Mouse (Mus musculus) stomach, postnatal 0 days (tissue): ENCODE results near the gene Kif14. TPM values are rescaled to one million over a fixed set of nuclear protein-coding genes. Genes with fewer than 3 reads are reported as not detected.
"Not testable (repeated sequence)": the region's sequence is repeated elsewhere in the genome, so short reads cannot be mapped to it uniquely, and the experiment has no call there.

ENCODE experiments used
- ATAC-seq: fragments of 200-750 bp; cut with Nextera tagmentation; 2 replicates; pipeline ENCODE4 v1.8.0; 2017; ENCODE audit not compliant: low FRiP score, low TSS enrichment
- DNase-seq: peaks from one replicate; pipeline ENCODE4 v3.0.0-alpha.2; 2016; ENCODE audit warnings: low spot score
- H3K27ac ChIP-seq: fragments of 300-500 bp; sonication (generic); replicated peaks from 2 replicates; pipeline ENCODE4 v1.5.1; 2014; ENCODE audit warnings: mild to moderate bottlenecking, control low read depth
- H3K27me3 ChIP-seq: fragments of 300-500 bp; sonication (generic); 2 replicates; pipeline ENCODE4 v1.6.1; 2014; ENCODE audit warnings: low read length; ENCODE audit not compliant: control insufficient read depth, insufficient read depth
- H3K36me3 ChIP-seq: fragments of 300-500 bp; sonication (generic); 2 replicates; pipeline ENCODE4 v1.6.1; 2014; ENCODE audit warnings: low read length, mixed read lengths; ENCODE audit not compliant: control insufficient read depth, insufficient read depth
- H3K4me1 ChIP-seq: fragments of 300-500 bp; sonication (generic); replicated peaks from 2 replicates; pipeline ENCODE4 v1.6.1; 2014; ENCODE audit warnings: antibody characterized with exemption; ENCODE audit not compliant: control insufficient read depth, insufficient read depth
- H3K4me2 ChIP-seq: fragments of 300-500 bp; sonication (generic); replicated peaks from 2 replicates; pipeline ENCODE4 v1.6.1; 2014; ENCODE audit warnings: low read depth, mild to moderate bottlenecking, control low read depth, moderate library complexity
- H3K4me3 ChIP-seq: fragments of 300-500 bp; sonication (generic); 2 replicates; pipeline ENCODE4 v1.5.1; 2014; ENCODE audit warnings: low read depth, low read length, control low read depth
- H3K9ac ChIP-seq: fragments of 300-500 bp; sonication (generic); 2 replicates; pipeline ENCODE4 v1.6.1; 2014; ENCODE audit warnings: mild to moderate bottlenecking, low read length, control low read depth, mixed read lengths
- H3K9me3 ChIP-seq: fragments of 300-500 bp; sonication (generic); 2 replicates; pipeline ENCODE4 v1.6.1; 2016; ENCODE audit warnings: low read length; ENCODE audit not compliant: control insufficient read depth
- CTCF ChIP-seq: IDR thresholded peaks from 2 replicates; pipeline ENCODE4 v1.5.1; 2016; ENCODE audit warnings: antibody characterized with exemption, low read depth, mild to moderate bottlenecking, moderate library complexity
- EP300 ChIP-seq: optimal IDR thresholded peaks from 2 replicates; pipeline ENCODE3; 2016; ENCODE audit warnings: antibody characterized with exemption
- WGBS: fragments of 180-500 bp; shearing (Covaris S2); extraction: QIAGEN DNeasy Blood & Tissue Kit; methylation state at CpG from one replicate; pipeline ENCODE4 v1.1.7; 2014; 5-methylcytosine and 5-hydroxymethylcytosine counted together
- polyA plus RNA-seq: library from polyadenylated mRNA; unstranded; fragments of >200 nt; fragmentation: Nextera tagmentation; extraction: Ambion mirVana; gene quantifications from 2 replicates; pipeline ENCODE4 v1.2.1, GENCODE M21; 2015

Gene Kif14
- polyA plus RNA-seq, 1 experiment from 2014 or later, result 1.1 TPM

DNA sequence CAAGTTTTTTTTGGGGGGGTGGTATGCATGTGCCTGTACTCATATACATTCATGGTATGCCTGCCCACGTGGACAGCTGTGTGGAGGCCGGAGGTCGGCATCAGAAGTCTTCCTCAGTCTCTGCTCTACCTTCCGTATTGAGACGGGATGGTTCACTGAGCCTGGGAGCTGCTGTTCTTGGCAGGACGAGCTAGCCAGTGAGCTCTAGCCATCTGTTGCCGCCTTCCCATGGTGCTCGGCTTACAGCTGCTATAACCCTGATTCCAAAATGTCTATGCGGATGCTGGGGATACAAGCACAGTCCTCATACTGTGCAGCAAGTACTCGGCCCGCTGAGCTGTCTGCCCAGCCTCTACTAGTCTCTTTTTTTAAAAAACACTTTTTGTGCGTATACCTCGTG is 33.2 kb downstream of the Kif14 start:
- TF ChIP-seq CTCF (no peak), EP300 (no peak)
- Histone ChIP-seq H3K4me3 (no peak overlapping the region), H3K36me3 (peaks cover 12% of the 10 kb centered on the region), H3K27me3 (no peaks in the 10 kb centered on the region), H3K9me3 (no peaks in the 10 kb centered on the region), H3K4me2 (no peak overlapping the region), H3K27ac (no peak overlapping the region), H3K9ac (no peak overlapping the region), H3K4me1 (no peaks in the 10 kb centered on the region)
- DNase-seq, result no peak
- no peak for ATAC-seq
- WGBS, result 92% methylated on average over 13 of the region's 13 CpGs

DNA sequence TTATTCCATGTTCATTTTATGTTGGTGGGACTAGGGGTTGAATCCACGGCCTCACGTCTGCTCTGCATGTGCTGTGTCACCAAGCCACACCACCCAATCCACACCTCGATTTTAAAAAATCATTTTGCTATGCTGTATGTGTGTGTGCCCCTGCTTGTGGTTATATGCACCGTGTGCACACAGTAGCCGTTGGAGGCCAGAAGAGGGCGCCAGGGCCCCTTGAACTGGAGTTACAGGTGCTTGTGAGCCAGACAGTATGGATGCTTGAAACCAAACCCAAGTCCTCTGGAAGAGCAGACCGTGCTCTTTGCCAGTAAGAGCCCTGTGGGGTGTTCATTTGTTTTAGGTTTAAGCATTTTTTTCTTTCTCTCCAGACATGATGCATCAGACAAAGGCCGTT is 36.8 kb downstream of the Kif14 start:
- Histone ChIP-seq H3K4me2 (no peak overlapping the region), H3K27me3 (no peaks in the 10 kb centered on the region), H3K36me3 (peaks cover 8% of the 10 kb centered on the region), H3K4me1 (no peaks in the 10 kb centered on the region), H3K4me3 (no peak overlapping the region), H3K9me3 (no peaks in the 10 kb centered on the region), H3K27ac (no peak overlapping the region), H3K9ac (no peak overlapping the region)
- 96% methylated on average over 8 of the region's 8 CpGs for WGBS
- no peak for TF ChIP-seq EP300
- no peak; the same call in 1 of the 2 replicates for TF ChIP-seq CTCF
- no peak for ATAC-seq
- no peak for DNase-seq

DNA sequence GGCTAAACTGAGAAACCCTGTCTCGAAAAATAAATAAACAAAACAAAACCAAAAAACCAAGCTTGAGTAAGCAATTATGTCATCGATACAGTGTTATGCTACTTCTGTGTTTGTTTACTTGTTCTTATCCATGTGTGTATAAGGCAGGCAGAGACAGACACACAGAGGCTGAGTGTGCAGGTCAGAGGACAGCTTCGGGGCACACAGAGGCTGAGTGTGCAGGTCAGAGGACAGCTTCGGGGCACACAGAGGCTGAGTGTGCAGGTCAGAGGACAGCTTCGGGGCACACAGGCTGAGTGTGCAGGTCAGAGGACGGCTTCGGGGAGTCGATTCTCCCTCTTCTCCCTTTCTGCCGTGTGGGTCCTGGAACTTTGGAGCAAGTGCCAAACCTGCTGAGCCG is 40.1 kb downstream of the Kif14 start:
- H3K27ac ChIP-seq, ATAC-seq, H3K4me3 ChIP-seq, DNase-seq, H3K4me1 ChIP-seq, H3K9me3 ChIP-seq, H3K9ac ChIP-seq, H3K36me3 ChIP-seq, H3K4me2 ChIP-seq, H3K27me3 ChIP-seq: not testable (repeated sequence)
- WGBS, result 60% methylated on average over 10 of the region's 10 CpGs

DNA sequence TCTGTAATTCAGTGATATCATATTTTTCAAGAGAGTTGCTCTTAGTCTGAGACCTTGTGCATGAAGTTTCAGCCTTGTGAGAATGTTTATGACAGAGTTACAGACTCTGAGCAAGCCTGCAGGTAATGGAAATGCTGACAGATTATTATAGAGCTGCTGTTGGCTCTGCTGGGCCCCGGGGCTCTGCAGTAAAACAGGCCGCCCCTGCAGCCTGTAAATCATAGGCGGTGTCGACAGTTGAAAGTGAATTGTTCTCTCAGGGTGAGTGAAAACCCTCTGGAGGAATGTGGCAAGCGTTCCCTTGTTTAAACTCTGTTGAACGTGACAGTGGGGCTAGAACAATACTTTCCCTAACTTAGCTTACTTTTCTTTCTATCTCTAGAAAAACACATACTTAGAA is 46.2 kb downstream of the Kif14 start:
- DNase-seq (no peak), ATAC-seq (no peak)
- TF ChIP-seq EP300, result no peak
- no peak for TF ChIP-seq CTCF
- Histone ChIP-seq H3K4me2 (no peak overlapping the region), H3K36me3 (peaks cover 5% of the 10 kb centered on the region; the same call in 1 of the 2 replicates), H3K4me3 (no peak overlapping the region), H3K9ac (no peak overlapping the region), H3K27me3 (no peaks in the 10 kb centered on the region), H3K27ac (no peak overlapping the region), H3K4me1 (no peaks in the 10 kb centered on the region), H3K9me3 (no peaks in the 10 kb centered on the region)
- 36% methylated on average over 6 of the region's 6 CpGs for WGBS

DNA sequence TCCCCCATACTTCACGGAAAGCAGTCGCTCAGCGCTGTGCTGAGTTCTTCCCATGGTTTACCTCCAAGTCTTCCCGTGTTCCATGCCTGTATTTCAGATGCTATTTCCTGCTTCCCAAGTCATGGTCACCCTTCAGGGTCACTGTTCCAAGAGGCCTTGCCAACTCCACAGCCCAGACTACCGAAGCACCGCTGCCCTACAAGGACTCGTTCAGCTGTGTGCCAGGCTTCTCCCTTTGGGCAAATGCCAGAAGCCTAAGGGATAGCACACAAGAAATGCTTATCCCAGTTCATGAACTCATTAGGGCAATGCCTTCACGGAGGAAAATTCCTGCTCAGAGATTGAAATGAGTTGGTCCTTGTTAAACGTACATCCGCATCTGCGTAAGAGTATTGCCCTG is 47.0 kb downstream of the Kif14 start:
- no peaks in the 10 kb centered on the region for H3K4me1 ChIP-seq
- WGBS, result 71% methylated on average over 11 of the region's 11 CpGs
- no peak for DNase-seq

DNA sequence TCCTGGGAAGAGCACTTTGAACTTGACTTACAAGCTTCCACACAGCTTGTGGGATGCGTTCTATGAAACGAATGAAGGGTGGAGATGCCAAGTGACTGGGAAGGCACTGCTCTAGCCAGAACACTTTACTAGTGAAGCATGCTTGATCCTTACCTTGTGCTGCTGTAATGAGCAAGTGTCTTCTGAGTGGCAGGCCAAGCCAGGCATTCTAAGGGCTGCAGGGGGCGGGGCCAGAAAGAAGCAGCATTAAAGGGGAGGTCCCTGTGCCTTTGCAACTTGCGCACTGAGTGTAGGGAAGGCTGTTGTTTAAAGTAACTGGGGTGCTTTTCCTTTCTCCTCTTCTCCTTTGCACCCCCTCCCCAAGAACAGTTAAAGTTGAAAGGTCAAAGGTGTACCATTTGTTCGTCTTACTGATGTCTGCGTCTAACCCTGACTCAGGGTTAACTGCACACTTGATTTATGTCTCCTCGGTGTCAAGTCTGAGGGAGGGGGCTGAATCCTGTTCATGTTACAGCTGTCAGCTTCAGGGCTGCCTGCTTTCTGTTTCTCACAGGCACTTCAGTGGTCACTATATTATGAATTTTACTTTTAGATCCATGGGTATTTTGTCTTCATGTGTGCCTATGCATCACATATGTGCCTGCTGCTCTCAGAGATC is 52.7 kb downstream of the Kif14 start:
- Histone ChIP-seq H3K27ac (no peak overlapping the region), H3K4me3 (no peak overlapping the region), H3K27me3 (no peaks in the 10 kb centered on the region), H3K4me1 (no peaks in the 10 kb centered on the region), H3K9me3 (no peaks in the 10 kb centered on the region), H3K9ac (no peak overlapping the region), H3K36me3 (no peaks in the 10 kb centered on the region; the same call in 1 of the 2 replicates), H3K4me2 (no peak overlapping the region)
- ATAC-seq (0 out of 2 replicates have a peak, but pooled peaks have one; percentile 38), DNase-seq (no peak)
- 48% methylated on average over 7 of the region's 7 CpGs for WGBS
- no peak for TF ChIP-seq EP300
- no peak for TF ChIP-seq CTCF

More for the DNA sequence above, 47.0 kb downstream of the Kif14 start:
- Histone ChIP-seq H3K27me3 (no peaks in the 10 kb centered on the region), H3K4me3 (no peak overlapping the region), H3K4me2 (no peak overlapping the region), H3K9me3 (no peaks in the 10 kb centered on the region), H3K9ac (no peak overlapping the region), H3K27ac (peak overlapping the region; percentile 76), H3K36me3 (peaks cover 4% of the 10 kb centered on the region; the same call in 1 of the 2 replicates)
- ATAC-seq, result peak; percentile 32; the same call in 1 of the 2 replicates
- TF ChIP-seq CTCF (no peak), EP300 (no peak)
